Mouse (Mus musculus) lung, adult 10 weeks (tissue): Measurements from ENCODE around the gene Rrm1. TPM values are rescaled to one million over a fixed set of nuclear protein-coding genes. Genes with fewer than 3 reads are reported as not detected.

Experiments
- polyA plus RNA-seq: library from polyadenylated mRNA; stranded (reverse); fragments of 350-450 nt; fragmentation: Illumina TruSeq; extraction: RNeasy Lipid Tissue Mini Kit (QIAGEN cat#74804); gene quantifications from one replicate; pipeline ENCODE4 v1.2.3, GENCODE M21; 2014; ENCODE audit warnings: low read depth, low replicate concordance; ENCODE audit not compliant: insufficient read depth

Rrm1 gene
- 16.6 TPM for polyA plus RNA-seq

GRCm38 (mm10) chr7:102441657-102442391 is at the start of gene Rrm1:
TSS of gene Rrm1 (plus strand) at chr7:102441695.

GRCm38 (mm10) chr7:102481579-102481978 is 40.1 kb downstream of the Rrm1 start, which contains the start of gene Olfr543:
TSS of gene Olfr543 (minus strand) at chr7:102481679.

GRCm38 (mm10) chr7:102488161-102488560 is 46.7 kb downstream of the Rrm1 start, which contains the start of gene Olfr544:
TSS of gene Olfr544 (minus strand) at chr7:102488313.

DNA sequence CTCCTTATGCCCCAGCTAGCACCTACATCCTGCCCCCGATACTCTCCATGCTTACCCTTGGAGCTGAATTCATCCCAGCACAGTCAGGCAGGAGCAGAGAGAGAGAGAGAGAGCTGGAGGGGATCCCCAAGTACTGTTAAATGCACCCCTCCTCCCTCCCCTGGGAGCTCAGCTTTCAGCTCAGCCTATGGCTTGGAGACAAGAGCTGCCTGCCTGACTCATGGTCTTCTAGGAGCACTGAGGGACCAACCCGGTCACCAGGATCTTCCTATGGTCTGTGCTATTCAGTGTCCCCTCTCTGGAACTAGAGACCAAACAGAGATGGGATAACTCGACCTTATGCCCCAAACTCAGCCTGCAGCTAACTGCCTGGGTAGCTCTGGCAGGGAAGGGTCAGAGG is 58.0 kb downstream of the Rrm1 start, which contains the start of gene Olfr545:
Gene Olfr545, minus strand, starts transcription at position 101 of the 400 bp plus-strand sequence.

Other genes starting within 250 kb of the Rrm1 start
- 9.0 TPM for gene Nup98, start 231.5 kb upstream of the Rrm1 start, polyA plus RNA-seq
- gene Pgap2, start 231.5 kb upstream of the Rrm1 start, polyA plus RNA-seq: 50.2 TPM
- 114 TPM for gene Rhog, start 185.6 kb upstream of the Rrm1 start, polyA plus RNA-seq
- 18.1 TPM for gene Stim1, start 173.9 kb upstream of the Rrm1 start, polyA plus RNA-seq
- gene Olfr543, start 40.0 kb downstream of the Rrm1 start, polyA plus RNA-seq: not detected
- not detected for gene Olfr544, start 46.6 kb downstream of the Rrm1 start, polyA plus RNA-seq
- gene Olfr545, start 57.9 kb downstream of the Rrm1 start, polyA plus RNA-seq: not detected
- gene Olfr547, start 93.1 kb downstream of the Rrm1 start, polyA plus RNA-seq: not detected
- not detected for gene Olfr548-ps1, start 99.2 kb downstream of the Rrm1 start, polyA plus RNA-seq
- not detected for gene Olfr549, start 108.2 kb downstream of the Rrm1 start, polyA plus RNA-seq
- gene Trim21, start 123.8 kb downstream of the Rrm1 start, polyA plus RNA-seq: 9.4 TPM
- 1.3 TPM for gene Olfr550, start 129.7 kb downstream of the Rrm1 start, polyA plus RNA-seq
- not detected for gene Olfr551, start 150.2 kb downstream of the Rrm1 start, polyA plus RNA-seq
- gene Olfr552, start 156.1 kb downstream of the Rrm1 start, polyA plus RNA-seq: not detected
- not detected for gene Olfr553, start 176.5 kb downstream of the Rrm1 start, polyA plus RNA-seq
- not detected for gene Olfr554, start 196.7 kb downstream of the Rrm1 start, polyA plus RNA-seq
- gene Olfr555, start 217.1 kb downstream of the Rrm1 start, polyA plus RNA-seq: not detected
- not detected for gene Olfr556, start 223.2 kb downstream of the Rrm1 start, polyA plus RNA-seq
- gene Trim68, start 245.6 kb downstream of the Rrm1 start, polyA plus RNA-seq: 7.2 TPM